Mouse (Mus musculus): ENCODE data around the gene Dnajc10.
A peak's percentile ranks its signal among the peaks of the same experiment; 100 is the strongest.

The Dnajc10 gene

DNA sequence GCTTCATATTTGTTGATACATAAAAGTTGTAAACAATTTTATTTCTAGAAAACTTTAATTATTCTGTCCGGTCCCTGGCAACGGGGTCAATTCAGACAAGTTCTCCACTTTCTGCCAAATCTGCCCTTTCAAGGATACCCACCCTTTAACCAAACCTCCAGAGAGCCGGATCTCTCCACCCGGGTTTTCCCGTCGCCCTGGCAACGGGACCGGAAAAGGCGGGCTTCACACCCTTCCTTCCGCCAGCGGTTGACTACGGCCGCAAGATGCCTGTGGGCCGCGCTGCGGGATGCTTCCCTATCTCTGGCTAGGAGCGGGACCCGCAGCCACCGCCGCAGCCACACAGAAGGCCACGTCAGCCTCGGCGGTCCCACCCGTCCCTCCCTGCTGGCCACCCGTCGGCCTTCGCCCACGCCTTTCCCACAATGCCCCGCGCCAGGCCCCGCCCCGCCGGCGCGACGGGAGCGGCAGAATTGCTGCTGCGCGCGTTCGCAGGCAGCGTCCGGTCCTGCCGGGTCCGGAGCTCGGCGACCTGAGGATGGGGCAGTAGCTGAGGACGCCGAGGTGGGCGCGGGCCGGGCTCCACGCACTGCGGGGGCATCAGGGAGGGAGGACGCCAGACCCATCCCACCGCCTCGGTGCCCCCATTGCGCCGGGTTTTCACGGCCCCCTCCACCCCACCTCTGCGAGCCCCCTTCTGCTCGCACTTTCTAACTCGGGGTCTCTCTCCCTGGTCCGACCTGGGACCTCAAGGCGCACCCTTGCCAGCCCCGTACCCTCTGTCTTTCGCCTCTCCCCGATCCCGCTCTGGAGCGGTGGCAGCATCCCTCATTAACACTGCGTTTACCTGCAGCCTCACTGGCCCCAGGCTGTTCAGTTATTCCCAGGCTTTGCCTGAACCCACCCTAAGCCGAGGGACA is at the start of gene Dnajc10:
Gene Dnajc10, plus strand, starts transcription at position 225 of the 920 bp plus-strand sequence.
- DNase-seq (ENCODE audit: low spot score in 2 of 2), result peak; percentile 90 to 95

DNA sequence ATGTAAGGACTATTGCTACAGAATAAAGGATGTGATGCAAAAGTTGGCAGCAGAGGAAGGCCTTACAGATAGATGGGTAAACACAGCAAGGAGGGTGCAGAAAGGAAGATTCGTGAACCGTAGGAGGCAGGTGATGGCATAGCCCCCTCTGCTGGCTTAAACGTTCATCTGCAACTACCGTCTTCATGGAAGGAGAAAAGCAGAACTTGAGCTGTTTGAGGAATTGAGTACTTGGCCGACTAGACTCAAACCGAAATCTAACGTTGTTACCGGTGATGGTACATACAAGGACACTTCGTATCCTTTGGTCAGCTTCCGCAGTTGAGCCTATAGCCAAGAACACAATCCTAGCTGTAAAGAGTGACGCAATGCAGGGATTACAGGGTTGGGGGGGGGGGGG is 48.4 kb upstream of the Dnajc10 start:
- DNase-seq (ENCODE audit: low spot score in 2 of 2), result peak; percentile 41 to 68

DNA sequence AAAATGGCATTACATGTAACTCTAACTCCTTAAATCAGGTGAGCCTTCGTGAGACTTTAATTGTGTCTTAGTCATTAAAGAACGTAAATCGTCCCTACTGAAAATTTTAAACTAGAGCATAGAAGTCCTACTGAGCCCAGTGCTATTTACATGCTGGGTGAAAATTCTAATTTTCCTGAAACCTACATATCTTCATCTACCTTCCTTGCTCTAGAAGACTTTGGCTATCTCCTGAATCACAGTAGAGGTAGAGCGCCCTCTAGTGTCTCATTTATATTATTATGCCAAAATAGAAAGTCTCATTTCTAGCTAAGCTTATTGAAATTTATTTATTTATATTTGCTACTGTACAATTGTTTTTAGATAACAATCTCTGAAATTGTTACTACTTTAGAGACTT is 47.2 kb upstream of the Dnajc10 start:
- no peak for DNase-seq (ENCODE audit: low spot score in 2 of 2)

DNA sequence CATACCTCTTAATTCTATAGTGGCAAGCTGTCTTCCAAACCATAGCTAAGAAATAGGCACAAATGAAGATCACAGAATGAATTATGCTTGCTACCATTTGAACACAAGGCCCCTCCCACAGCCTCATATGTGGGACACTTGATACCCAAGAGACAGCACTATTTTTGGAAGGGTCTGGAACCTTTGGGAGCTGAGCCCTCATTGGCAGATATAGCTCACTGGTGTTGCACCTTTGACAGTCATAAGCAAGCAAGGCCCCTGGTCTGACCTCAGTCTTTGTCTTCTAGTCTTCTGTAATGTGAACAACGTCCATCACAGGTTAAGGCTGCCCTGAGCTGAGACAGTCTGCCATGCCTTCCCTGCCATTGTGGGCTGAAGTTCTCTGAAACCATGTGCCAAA is 43.8 kb upstream of the Dnajc10 start:
- DNase-seq (ENCODE audit: low spot score in 2 of 2), result no peak

DNA sequence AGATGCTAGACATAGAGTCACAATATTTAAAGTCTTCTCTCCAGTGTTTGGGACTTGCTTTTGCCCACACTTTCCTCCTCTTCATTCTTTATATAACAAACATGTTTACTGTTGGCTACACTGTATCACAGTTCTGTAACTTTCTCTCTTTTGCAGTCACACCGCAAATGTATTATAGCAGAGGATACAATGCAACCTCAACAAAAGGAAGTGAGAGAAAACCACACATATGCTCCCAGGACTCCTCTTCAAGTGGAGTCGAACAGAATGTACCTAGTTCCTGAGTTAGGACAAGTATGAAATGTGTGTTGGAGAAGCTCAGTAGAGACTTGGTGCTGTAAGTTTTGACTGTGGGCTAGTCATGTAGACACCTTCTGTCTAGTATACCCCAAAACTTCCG is 42.2 kb upstream of the Dnajc10 start:
- no peak for DNase-seq (ENCODE audit: low spot score in 2 of 2)

DNA sequence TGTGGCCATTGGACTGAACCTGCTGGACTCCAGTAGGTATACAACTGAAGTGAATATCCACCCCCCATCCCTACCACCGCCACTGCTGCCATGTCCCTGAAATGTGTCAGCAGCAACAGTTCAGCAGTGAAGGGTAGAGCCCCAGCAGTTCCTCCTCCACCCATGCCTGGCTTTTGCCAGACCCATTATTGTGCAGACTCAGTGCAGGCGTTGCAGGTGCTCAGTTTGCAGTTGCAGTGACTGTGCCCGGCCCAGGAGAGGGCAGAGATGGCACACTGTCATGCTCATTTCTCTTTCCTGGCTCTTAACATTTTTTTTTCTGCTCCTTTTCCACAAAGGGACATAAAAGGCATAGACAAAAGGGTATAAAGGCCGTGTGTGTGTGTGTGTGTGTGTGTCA is 41.5 kb upstream of the Dnajc10 start:
- DNase-seq (ENCODE audit: low spot score in 2 of 2), result no peak

DNA sequence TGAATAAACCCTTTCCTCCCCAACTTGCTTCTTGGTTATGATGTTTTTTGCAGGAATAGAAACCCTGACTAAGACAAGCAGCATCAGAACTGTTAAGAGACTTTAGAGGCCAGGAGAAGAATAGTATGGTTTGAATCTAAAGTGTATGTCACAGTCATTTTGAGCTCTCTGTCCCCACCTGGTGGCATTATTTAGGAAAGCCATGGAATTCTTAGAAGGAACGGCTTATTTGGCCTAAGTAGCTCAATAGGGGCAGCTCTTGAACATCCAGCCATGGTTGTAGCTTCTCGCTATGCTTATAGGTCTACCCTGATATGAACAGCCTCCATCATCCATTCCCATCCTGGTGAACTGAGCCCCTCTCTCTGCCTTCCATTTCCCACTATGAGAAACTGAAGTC is 40.1 kb upstream of the Dnajc10 start:
- no peak for DNase-seq (ENCODE audit: low spot score in 2 of 2)

DNA sequence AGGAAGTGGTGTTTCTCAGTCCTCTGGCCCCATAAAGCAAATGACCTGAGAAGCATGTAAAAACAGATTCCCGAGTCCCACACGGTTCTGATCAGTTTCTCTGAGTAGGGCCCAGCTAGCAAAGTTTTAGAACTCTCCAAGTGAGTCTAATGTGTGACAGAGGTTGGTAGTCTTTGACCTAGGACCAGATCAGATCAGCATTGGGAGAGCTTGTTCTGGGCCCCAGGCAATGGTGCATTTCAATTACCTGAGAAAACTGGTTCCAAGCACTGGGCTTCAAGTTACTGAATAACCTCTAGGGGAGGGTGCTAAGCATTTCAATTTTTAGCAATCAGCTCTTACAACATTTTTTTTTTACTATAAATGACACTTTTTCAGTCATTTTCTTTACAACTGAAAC is 33.1 kb upstream of the Dnajc10 start:
- no peak for DNase-seq (ENCODE audit: low spot score in 2 of 2)

DNA sequence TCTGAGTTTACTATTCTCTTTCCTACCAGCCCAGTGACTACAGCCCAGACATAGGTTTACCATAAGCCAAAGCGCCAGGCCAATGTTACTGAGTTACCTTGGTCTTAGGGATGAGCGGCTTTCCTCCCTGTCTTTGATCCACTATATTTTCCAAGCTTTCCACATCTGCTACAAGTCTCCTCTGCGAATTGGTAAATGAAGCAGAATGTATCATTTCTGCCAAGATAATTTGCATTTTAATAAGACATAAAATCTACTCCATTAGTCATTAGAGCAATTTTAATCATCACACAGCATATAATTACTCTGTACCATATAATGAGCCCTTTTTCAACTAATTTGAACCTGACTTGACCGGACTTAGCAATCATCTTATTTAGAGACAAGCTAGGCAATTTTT is 28.9 kb upstream of the Dnajc10 start:
- DNase-seq (ENCODE audit: low spot score in 2 of 2), result no peak

DNA sequence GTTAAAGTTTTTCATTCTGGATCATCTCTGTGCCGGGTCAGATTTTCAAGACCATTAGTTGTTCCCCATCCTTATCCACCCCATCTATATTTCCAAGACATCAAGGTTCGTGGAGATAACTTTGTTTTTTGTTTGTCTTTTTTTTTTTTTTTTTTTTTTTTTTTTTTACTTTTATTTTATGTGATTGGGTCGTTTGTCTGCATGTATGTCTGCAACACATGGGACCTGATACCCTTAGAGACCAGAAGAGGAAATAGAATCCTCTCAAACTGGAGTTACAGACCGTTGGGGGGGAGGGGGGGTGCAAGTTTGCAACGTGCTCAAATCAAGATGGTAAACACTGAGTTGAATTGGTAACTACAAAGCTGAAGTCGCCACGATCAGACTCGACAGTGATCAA is 23.1 kb upstream of the Dnajc10 start, which contains the start of gene Prdx6b:
Gene Prdx6b, plus strand, starts transcription at position 301 of the 400 bp plus-strand sequence.
- DNase-seq (ENCODE audit: low spot score in 2 of 2), result no peak

DNA sequence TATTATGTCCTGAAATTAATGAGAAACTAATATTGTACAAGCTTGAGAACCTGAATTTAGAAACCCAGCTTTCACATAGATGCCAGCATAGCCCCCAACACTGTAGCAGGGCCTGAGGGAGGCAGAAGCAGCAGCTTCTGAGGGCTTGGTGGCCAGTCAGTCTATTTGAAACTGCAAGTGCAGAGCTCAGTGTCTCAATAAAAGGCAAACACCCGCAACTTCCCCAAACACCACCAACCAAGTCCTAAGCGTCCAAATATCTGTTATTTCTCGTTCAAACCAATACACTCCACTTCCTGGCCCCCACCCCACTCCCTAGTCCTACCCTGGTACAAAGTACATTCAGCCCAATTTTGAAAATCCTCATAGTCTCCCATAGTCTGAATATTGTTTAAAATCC is 16.9 kb upstream of the Dnajc10 start:
- DNase-seq (ENCODE audit: low spot score in 2 of 2), result no peak

DNA sequence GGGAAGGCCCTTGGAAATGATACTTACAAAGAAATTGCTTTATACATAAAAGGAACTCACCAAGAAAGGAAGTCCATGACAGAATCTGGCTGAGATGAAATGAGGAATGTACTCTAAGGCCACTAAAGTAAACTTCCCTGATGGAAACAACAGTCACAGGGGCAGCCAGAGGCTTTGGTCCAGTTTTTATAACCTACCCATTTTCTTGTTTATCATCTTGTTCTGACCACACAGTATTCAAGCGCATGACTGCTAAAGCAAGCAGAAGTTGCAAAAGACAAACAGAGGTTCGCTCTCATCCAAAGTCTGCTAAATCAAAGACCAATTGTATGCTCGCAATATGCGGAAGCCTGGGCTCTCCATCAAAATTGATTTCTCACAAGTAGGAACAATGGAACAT is 14.5 kb upstream of the Dnajc10 start:
- no peak for DNase-seq (ENCODE audit: low spot score in 2 of 2)

DNA sequence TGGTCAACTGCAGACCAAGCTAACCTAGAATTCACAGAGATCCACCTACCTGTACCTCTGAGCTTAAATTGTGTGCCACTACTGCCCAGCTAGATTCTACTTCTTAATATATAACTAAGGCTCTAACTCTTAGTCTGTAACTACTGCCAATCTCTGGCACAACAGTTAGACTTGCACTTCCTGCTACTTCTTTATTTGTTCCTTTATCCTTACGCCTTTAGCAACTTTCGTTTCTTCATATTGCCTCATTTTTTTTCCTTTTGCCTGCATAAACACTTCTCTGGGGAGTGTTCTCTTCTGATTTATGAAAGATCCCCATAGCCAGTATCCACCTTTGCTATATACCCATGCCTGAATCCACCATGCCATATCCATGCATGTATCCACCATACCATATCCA is 11.3 kb upstream of the Dnajc10 start:
- DNase-seq (ENCODE audit: low spot score in 2 of 2), result no peak

DNA sequence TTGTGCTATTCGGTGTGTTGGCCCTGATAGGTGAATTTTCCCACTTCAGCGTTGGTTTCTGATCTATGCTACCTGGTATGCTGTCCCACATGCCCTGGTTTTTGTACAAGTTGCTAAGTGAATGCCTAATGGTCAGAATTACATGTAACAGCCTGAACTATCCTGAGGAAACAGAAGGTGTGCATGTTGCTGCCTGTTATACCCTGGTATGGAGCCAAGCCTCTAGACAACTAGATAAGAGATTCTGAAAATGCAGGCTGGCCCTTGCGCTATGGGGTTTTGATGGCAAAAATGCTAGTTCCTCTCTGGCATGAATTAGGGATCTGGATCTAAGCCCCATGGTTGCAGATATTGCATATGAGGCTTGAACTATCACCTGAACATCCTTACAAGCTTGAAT is 7.6 kb upstream of the Dnajc10 start:
- DNase-seq (ENCODE audit: low spot score in 2 of 2), result no peak

DNA sequence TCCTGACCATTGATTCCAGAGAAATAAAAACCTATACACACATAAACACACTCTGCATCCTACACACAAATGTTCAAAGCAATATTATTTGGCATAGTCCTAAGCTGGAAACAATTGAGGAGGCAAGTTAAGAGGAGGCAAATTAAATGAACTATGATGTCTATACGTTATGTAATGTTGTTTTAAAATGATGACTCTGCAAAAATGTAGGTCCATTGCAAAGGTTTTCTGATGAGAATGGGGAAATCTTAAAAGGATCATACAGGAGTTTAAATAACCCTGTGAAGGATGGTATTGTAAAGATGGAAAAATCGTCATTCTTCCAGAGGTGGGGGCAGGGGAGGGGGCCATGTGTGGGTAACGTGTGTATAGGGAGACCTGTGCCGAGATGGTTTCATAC is 5.5 kb upstream of the Dnajc10 start:
- no peak for DNase-seq (ENCODE audit: low spot score in 2 of 2)

DNA sequence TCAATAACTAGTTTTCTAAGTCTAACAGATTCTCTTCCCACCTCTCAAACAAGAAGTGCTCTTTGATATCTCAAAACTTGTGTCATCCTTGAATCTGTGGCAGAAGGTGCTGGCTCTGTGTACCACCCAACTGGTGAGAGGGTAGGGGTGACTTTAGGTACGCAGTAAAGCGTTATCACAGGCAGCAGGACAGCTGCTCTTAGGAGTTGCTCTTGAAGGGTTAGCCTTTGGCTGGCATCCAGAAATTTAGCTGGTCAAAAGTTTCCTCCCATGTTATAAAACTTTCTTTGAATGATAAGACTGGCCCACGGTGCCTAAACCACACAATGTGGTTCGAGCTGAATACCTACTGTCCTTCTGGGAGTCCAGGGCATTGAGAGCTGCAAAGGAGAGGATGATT is 4.5 kb upstream of the Dnajc10 start:
- peak; percentile 64 for DNase-seq (ENCODE audit: low spot score in 2 of 2)

DNA sequence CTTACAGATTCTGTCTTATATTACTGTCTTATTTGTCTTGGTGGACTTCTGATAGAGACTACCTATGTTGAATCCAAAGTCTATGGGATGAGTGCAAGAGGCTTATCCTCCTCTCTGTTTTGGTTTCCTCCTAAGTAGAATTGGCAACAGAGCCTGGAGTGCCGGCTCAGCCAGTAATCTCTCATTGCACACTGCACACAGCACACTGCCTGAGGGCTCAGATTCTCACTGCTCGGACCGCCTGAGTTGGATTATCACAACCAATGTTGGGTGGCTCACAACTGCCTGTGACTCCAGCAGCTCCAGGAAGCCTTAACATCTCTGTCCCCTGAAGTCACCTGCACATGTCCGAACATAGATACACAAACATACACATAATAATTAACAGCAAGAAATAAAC is 3.9 kb upstream of the Dnajc10 start:
- DNase-seq (ENCODE audit: low spot score in 2 of 2), result peak; percentile 39 to 68

DNA sequence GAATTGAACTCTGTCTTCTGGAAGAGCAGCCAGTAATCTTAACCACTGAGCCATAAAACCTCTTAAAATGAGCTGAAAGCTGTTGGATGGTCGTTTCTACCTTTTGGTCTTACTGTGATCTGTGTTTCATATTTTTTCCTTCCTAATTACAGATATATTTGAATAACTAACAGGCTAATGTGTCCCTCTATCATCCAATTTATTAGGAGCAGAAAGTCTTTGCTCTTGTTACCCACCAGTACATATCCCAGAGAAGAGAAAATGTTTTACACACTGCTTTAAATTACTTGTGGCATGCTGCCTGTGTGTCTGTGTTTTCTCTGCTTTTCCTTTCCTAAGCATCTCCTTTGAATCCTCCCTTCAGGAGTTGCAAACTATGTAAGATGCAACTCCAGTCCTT is 1.1 kb upstream of the Dnajc10 start:
- DNase-seq (ENCODE audit: low spot score in 2 of 2), result no peak

DNA sequence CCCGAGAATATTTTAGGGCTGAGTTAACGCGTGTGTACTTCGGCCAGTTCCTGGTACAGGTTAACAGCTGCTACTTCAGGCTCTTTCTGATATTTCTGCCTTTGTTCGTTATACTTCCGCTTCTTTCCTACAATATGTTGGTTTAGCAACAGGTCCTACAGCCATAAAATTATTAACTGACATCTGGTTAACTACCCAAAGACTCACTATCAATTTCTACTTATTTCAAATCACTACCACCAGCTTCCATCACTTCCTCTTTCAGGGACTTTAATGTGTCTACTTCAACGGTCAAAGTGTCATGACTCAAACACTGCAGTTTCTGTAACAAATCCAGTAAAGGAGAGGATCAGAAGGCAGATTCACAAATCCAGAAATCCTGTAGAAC is 418 bp upstream of the Dnajc10 start:
- no peak for DNase-seq (ENCODE audit: low spot score in 2 of 2)

DNA sequence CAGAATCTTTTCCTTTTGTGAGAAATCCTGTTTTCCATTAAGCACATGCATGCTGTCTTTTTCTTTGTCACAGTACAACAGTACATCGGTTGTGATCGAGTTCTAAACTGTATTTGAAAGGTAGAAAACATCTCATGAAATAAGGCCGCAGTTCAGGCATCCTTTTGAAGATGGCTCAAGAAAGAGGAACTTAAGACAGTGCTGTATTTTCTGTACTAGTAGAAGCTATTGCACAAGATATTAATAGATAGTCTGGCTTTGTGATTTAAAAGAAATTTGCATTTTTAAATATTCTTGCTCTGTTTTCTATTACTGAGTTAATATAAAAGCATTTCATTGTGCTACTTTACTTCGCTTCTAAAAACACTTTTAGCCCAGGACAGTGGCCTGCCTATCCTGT is 7.6 kb downstream of the Dnajc10 start:
- DNase-seq (ENCODE audit: low spot score in 2 of 2), result no peak

DNA sequence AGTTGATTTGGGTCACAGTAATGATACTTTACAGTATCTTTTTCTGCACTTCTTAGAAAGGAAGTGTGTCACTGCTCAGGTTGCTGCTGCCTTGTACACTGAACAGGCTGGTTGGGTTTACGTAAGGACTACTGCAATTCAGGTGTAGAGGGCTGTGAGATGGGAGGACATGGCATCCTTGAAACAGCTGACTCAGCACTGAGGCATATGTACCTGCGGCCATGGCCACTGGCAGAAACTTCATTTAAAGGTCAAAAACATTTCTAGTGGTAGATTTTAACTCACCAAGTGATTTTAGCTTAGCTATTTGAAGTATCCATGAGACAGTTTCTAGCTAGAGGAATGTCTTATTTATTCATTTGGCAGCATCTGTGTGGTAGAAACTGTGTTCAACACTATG is 10.5 kb downstream of the Dnajc10 start:
- DNase-seq (ENCODE audit: low spot score in 2 of 2), result no peak

DNA sequence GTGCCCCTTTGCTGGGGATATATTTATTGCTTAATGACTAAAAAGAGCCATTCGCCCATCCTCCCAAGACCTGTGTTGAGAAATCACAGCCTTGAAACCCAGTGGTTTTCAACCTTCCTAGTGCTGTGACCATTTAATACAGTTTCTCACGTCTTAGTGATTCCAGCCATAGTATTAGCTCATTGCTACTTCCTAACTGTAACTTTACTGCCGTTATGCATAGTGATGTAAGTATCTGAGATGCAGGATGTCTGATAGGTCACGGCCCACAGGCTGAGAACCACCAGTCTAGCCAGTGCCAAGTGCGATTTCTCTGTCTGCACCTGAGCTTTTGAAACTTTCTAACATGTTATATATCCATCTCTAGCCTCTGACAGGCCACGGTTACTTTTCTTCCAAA is 12.0 kb downstream of the Dnajc10 start:
- DNase-seq (ENCODE audit: low spot score in 2 of 2), result no peak

DNA sequence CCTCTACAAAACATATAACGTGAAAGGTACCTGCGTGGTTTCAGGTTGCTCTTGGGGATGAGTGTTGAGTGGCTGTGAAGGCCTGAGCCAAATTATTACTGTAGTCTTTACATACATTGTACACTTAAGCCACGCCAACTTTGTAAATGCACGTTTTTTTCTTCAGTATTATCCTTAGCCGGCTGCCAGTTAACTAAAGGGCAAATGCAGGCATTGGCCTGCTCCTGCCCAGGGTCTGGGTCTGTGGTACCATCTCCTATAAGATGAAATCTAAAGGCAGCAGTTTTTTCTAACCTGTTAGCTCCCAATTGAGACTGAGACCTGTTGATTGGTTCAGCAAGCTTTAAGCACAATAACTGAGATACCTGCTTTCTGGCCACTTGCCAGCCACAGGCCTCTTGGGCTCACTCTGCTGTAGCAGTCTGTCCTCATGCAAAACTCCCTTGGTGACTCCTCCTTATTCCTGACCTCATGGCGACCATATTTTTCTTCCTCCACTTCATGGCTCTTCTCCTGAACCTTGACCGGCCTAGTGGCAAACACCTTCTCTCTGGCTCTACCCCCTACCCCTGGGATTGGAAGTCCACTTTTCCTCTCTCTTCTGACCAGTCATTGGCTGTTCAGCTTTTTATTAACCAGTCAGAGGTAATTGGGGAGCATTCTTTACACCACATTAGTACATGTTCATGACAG is 13.8 kb downstream of the Dnajc10 start:
- DNase-seq (ENCODE audit: low spot score in 2 of 2), result no peak

Data from spleen, postnatal 4 days (tissue).